Mouse (Mus musculus) neural tube, embryonic 14.5 days (tissue): ENCODE results near the gene Zranb3. TPM values are rescaled to one million over a fixed set of nuclear protein-coding genes. Genes with fewer than 3 reads are reported as not detected.

Experiments
- ATAC-seq: fragments of 200-750 bp; cut with Nextera tagmentation; 2 replicates; pipeline ENCODE4 v1.8.0; 2017; ENCODE audit warnings: low read depth, mild to moderate bottlenecking, moderate TSS enrichment, moderate library complexity
- H3K27ac ChIP-seq: fragments of 300-500 bp; sonication (generic); 2 replicates; pipeline ENCODE4 v1.5.1; 2014; ENCODE audit warnings: low read depth, mild to moderate bottlenecking, control low read depth, low read length, moderate library complexity, mixed read lengths
- H3K27me3 ChIP-seq: fragments of 300-500 bp; sonication (generic); 2 replicates; pipeline ENCODE4 v1.6.1; 2014; ENCODE audit warnings: low read length; ENCODE audit not compliant: control insufficient read depth, insufficient read depth
- H3K36me3 ChIP-seq: fragments of 300-500 bp; sonication (generic); 2 replicates; pipeline ENCODE4 v1.6.1; 2014; ENCODE audit warnings: low read length, mixed read lengths; ENCODE audit not compliant: control insufficient read depth, insufficient read depth
- H3K4me1 ChIP-seq: fragments of 300-500 bp; sonication (generic); 2 replicates; pipeline ENCODE4 v1.6.1; 2014; ENCODE audit warnings: low read length; ENCODE audit not compliant: control insufficient read depth, insufficient read depth
- H3K4me2 ChIP-seq: fragments of 300-500 bp; sonication (generic); 2 replicates; pipeline ENCODE4 v1.6.1; 2014; ENCODE audit warnings: mild to moderate bottlenecking, low read depth, low read length, control low read depth
- H3K4me3 ChIP-seq: fragments of 300-500 bp; sonication (generic); 2 replicates; pipeline ENCODE4 v1.5.1; 2014; ENCODE audit warnings: low read depth, low read length, control low read depth, mixed read lengths
- H3K9ac ChIP-seq: fragments of 300-500 bp; sonication (generic); replicated peaks from 2 replicates; pipeline ENCODE4 v1.6.1; 2014; ENCODE audit warnings: low read depth, mild to moderate bottlenecking, control low read depth, low read length, mixed read lengths
- H3K9me3 ChIP-seq: fragments of 300-500 bp; sonication (generic); 2 replicates; pipeline ENCODE4 v1.6.1; 2016; ENCODE audit warnings: low read length; ENCODE audit not compliant: control insufficient read depth
- WGBS: fragments of 180-500 bp; shearing (Covaris S2); extraction: QIAGEN DNeasy Blood & Tissue Kit; methylation state at CpG from one replicate; pipeline ENCODE4 v1.1.7; 2014; 5-methylcytosine and 5-hydroxymethylcytosine counted together
- polyA plus RNA-seq: library from polyadenylated mRNA; unstranded; fragments of >200 nt; fragmentation: Nextera tagmentation; extraction: Ambion mirVana; gene quantifications from 2 replicates; pipeline ENCODE4 v1.2.1, GENCODE M21; 2014

Gene Zranb3
- polyA plus RNA-seq, 1 experiment from 2014 or later, result 4.3 TPM

DNA sequence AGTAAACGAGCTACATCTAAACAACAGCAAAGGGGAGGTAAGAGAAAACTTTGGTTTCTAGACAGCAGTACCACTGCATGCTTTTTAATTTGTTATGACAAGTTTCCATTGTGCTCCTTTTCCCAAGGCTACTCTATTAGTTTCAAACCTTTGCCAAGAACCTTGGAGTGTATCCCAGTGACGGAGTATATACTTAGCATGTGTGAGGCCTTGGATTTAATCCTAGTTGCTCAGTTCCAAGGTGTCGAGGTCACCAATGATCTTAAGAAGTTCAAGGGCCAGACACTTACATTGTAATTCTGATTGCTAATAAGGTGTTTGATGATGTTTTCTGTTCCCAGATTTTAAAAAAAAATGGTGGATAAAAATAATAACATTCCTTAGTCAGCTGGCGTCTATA lies 189.7 kb downstream of the Zranb3 start:
- H3K4me3 ChIP-seq, result no peak overlapping the region
- H3K9ac ChIP-seq, result no peak overlapping the region
- no peaks in the 10 kb centered on the region for H3K27me3 ChIP-seq
- H3K4me1 ChIP-seq, result no peaks in the 10 kb centered on the region
- H3K9me3 ChIP-seq, result no peaks in the 10 kb centered on the region
- 89% methylated on average over 4 of the region's 4 CpGs for WGBS
- H3K4me2 ChIP-seq, result no peak overlapping the region
- no peak overlapping the region for H3K27ac ChIP-seq
- no peak for ATAC-seq
- H3K36me3 ChIP-seq, result no peaks in the 10 kb centered on the region

DNA sequence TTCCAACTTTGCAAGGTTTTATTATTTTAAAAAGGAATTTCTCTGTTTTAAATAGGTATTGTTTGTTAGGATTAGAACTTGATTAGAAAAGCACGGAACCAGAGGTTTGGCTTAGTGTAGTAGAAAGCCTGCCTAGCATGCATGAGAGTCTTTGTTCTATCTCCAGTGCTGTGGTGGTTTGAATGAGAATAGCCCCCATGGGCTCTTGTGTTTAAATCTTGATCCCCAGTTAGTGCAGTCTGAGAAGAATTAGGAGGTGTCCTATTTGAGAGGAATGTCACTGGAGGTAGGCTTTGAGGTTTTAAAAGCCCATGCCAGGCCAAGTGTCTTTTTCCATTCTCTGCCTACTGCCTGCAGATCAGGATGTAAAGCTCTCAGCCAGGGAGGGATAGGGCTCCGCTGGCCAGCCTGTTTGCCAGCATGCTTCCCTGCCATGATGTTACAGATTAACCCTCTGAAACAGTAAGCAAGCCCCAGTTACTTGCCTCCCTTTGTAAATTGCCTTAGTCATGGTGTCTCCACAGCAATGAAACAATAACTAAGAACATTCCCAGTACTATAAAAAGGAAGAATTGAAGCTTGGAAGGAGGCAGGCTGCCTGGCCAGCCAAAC lies 198.0 kb downstream of the Zranb3 start:
- no peak overlapping the region for H3K27ac ChIP-seq
- no peaks in the 10 kb centered on the region for H3K4me1 ChIP-seq
- no peak overlapping the region for H3K4me3 ChIP-seq
- no peak overlapping the region for H3K4me2 ChIP-seq
- H3K9ac ChIP-seq, result no peak overlapping the region
- H3K27me3 ChIP-seq, result no peaks in the 10 kb centered on the region
- WGBS, result 17% methylated on average over 2 of the region's 2 CpGs
- no peaks in the 10 kb centered on the region for H3K36me3 ChIP-seq
- no peaks in the 10 kb centered on the region for H3K9me3 ChIP-seq
- no peak; the same call in 1 of the 2 replicates for ATAC-seq

Other genes with a start within 250 kb of the Zranb3 start
- gene Map3k19, start 248.0 kb downstream of the Zranb3 start, polyA plus RNA-seq, result 0.57 and 0.88 TPM in 2 replicates
- 23.3 and 28.5 TPM in 2 replicates for gene Rab3gap1, start 234.3 kb downstream of the Zranb3 start, polyA plus RNA-seq
- gene R3hdm1, start 254 bp upstream of the Zranb3 start, polyA plus RNA-seq, result 93.1 and 111 TPM in 2 replicates
- gene Ubxn4, start 140.9 kb upstream of the Zranb3 start, polyA plus RNA-seq, result 71.7 and 72.4 TPM in 2 replicates
- 0.04 and 0.42 TPM in 2 replicates for gene Lct, start 225.3 kb upstream of the Zranb3 start, polyA plus RNA-seq